Mouse (Mus musculus) left cerebral cortex, postnatal 4 days (tissue): ENCODE results near the gene Scnn1g. TPM values are rescaled to one million over a fixed set of nuclear protein-coding genes. Genes with fewer than 3 reads are reported as not detected.

Source experiments
- DNase-seq: peaks from one replicate; pipeline ENCODE4 v3.0.0-alpha.2; 2022
- intact Hi-C: fragments of 180-260 bp; cut with DNase I; formaldehyde crosslinking; loops from one replicate; pipeline ENCODE4 v1.15.1; 2025
- total RNA-seq, 2 experiments: library from RNA; stranded (reverse); gene quantifications; 2 replicates each; pipeline ENCODE4 v1.2.3; 2021

Gene Scnn1g
- total RNA-seq, result not detected

DNA sequence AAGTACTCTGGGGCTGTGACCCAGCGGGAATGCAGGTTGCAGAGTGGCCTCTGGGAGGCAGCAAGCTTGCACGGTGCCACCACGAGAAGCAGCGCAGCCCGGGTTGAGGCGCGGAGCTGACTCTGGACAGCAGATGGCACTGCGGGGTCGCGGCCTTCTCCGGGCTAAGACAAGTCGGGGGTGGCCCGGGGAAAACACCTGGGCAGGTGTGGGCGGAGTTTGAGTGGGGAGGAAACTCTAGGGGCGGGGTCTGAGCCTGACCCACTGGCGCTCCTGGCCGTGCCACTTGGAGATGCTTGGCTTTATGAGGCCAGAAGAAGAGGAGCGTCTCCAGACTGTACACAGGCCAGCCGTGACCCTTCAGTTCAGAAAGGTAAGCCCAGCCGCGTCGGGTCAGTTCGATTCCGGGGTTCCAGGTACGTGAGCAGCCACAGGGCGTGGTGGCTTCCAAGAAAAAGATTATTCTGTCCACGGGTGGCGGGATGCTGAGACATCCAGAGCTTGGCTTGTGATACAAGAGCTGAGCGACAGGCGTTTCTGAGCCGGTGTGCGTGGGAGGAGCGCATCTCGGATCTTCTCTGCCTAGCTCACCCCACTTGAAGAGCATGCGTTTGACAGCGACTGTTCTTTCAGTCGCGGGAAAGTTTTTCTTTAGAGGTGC lies at the start of gene Scnn1g:
TSS of gene Scnn1g (plus strand) at position 309 of the 661 bp plus-strand sequence.
- intact Hi-C loops, result loop anchor here (2.0 kb wide), 1 partner anchor 230 kb away; no protein-coding TSS in a partner anchor
- DNase-seq, result peak; percentile 91

DNA sequence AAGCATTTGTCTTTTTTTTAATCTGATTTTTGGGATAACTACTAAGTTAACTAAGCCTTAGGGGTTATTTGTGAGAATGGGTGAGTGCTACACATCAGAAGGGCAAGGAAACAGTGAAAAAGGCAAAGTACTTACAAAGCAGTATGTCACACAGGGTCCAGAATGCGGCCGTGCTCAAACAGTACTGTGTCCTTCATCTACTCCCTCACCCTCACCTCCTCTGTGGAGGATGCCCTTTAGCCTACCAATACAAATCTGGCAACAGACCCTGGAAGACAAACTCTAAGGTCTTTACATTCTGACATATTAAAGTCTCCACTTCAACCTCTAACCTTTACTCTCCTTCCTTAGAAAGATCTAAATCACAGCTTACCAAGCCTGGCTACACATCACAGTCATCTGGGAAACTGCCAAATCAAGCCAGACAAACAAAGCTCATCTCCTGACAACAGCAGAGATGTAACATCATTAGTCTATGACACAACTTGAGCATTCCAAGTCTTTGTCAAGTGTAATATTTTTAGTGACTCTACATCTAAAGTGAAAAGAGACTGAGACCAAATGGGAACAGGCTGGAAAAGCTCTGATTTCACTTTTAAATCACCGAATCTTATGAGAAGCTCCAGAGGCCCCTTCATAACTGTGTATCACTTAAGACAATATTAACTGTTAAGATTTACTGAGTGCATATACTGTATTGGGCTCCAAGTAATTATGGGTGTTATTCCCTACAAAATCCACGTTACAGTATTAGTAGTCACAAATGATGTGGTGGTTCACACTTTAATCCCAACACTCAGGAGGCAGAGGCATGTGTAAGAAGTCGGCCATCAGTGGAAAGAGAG lies 48.9 kb upstream of the Scnn1g start:
- intact Hi-C loops, result no loop called here

DNA sequence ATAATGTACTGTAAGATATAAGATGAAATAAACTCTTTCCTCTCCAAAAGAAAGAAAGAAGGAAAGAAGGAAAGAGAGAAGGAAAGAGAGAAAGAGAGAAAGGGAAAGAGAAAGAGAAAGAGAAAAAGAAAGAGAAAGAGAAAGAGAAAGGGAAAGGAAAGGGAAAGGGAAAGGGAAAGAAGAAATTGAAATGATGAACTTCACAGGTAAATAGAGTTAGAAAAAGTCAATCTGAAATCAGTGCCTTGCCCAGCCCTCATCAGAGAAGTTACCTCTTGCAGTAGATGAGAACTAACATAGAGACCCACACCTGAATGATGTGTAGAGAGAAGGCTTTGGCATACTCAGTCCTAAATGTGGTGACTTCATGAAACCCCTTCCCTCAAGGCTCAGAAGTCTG lies 44.9 kb upstream of the Scnn1g start:
- DNase-seq, result no peak
- intact Hi-C loops, result no loop called here

More for the DNA sequence above, 48.9 kb upstream of the Scnn1g start:
- DNase-seq, result no peak

DNA sequence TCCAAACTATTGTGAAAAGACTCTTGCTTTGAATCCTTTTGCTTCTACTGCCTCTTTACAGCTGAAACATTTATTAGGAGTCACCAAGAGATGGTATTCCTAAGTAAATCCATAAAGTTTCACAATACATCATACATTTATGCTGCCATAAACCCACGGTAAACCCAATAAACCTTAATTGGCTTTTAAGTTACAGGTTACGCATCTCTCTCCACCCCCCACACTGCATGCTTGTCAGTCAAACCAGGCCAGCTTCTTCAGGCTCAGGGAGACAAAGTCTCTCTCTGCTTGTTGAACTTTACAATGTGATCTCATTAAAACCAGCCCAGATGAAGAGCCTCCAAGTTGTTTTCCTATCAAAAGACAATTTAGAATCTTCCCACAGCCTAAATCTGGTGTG lies 42.5 kb upstream of the Scnn1g start:
- no peak for DNase-seq
- intact Hi-C loops, result no loop called here

DNA sequence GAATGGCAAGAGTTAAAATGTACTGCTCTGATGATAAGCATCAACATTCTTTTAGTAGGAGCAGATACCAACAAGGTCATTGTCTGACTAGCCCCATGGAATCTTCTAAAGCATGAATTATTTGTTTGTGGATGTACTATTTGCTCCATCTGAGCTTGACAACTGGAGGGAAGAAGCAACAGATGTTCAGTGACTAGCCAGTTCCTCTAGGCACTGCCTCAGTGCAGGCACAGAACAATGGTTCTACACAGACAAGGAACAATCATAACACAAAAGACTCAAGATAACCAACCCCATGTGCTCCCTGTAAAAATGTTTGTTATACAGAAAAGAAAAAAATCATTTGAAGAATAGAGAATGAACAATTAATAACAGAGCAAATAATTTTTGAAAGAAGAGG lies 37.1 kb upstream of the Scnn1g start:
- no peak for DNase-seq
- intact Hi-C loops, result no loop called here

DNA sequence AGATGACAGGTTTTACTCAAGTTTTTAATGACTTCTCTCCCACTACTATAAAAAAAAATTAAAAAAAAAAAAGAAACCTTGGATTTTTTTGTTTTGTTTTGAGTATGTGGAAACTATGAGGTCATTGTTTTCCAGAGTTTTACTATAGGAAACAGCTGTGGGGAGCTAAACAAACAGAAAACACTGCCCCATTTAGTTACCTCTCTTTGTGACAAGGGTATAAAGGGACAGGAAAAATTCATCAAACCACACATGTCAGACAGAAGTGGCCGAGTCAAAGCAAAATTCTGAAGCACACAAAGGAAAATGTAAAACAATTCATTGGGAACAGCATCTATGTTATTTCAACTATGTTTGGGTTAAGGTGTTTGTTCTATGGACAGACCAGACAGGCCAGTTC lies 36.7 kb upstream of the Scnn1g start:
- no peak for DNase-seq
- intact Hi-C loops, result no loop called here

DNA sequence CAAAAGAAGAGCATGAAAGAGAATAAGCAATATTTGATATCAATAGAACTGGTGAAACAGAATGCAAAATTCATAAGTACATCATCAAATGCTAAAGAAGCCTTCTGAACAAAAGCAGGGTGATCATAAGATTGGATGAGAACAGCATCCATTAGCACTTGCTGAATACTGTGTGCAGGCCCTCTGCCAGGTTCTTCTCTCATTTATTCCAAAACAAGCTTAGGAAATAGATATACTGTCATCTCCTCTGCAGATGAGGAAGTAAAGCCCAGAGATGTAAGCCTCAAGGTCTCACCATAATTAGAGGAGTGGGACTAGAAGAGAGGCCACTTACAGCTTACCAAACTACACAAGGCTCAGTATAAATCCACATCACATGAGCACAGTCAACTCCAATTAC lies 35.1 kb upstream of the Scnn1g start:
- no peak for DNase-seq
- intact Hi-C loops, result no loop called here

DNA sequence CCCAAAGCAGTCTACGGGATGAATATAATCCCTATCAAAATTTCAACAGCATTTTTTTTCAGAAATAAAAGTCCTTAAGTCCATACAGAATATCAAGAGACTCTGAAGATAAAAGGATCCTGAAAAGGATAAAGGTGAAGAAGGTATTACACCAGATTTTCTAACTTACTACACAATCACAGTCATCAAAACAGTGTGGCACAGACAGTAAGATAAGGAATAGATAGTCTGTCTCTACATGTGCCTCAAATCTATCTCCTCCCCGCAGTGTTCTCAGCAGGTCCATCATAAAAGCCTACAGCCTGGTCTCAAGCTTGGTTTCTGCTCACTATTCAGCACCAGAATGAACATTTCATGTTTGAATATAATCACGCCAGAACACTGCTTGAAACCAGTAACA lies 33.8 kb upstream of the Scnn1g start:
- DNase-seq, result no peak
- intact Hi-C loops, result no loop called here

DNA sequence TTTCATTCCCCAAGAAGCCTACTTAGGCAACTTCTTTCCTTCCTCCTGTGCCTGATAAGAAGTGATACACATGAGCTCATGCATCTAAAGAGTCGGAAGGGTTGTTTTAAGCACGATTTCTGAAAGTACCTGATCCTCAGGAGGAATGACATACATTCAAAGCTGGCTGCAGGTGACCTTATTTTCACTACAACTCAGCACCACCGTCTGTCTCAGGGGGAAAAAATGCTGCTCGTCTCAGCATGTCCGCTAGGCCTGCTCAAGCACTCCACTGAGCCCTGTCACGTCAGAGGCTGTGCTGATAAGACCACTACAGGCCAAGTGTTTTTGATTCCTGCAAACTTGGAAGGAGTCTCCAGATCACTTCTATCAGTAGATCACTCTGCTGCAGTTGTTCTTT lies 32.3 kb upstream of the Scnn1g start:
- no peak for DNase-seq
- intact Hi-C loops, result no loop called here

DNA sequence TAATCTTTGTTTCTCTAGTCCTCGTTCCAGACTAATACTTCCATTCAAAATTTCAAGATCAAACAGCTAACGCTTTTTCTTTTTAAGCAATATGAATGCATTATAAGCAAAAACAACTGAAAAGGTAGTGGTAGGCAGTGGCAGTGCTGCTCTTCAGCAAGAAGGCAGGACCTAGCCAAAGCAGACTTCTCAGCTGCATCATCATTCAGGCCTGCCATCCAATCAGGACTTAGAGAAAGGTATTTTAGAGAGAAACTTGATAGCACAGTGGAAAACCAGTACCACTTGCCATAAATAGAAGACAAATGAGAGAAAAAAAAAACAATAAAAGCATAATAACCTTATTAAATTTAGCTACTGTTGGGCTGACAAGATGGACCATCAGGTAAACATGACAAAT lies 29.2 kb upstream of the Scnn1g start:
- DNase-seq, result no peak
- intact Hi-C loops, result no loop called here

DNA sequence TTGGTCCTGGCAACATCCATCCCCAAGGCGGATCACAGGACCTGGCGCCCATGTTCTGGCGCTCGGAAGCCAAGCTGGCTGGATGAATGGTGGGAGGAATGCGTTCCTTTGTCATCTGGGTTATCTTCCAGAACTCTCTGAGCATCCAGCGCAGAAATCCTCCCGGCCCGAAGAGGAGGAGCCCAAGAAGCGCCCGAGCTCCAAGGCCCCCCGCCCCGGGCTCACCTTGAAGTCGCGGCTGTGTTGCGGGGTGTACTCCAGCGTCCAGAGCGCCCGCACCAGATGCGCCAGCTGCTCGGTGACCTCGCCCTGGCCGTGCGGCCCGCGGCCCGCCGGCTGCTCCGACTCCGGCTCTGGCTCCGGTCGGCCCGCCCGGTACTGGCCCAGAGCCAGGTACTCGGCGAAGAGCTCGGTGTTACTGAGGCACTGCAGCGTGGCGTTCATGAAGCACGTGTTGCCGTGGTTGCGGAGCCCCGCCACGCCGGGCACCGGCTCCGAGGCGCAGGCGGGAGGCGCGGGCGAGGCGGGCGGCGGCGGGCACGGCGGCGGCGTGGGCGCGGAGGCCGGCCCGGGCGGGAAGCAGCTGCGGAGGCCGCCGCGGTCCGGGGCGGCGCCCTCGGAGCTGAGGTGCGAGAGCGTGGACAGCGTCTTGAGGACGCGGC lies 27.7 kb upstream of the Scnn1g start:
- intact Hi-C loops, result no loop called here
- DNase-seq, result peak; percentile 57

DNA sequence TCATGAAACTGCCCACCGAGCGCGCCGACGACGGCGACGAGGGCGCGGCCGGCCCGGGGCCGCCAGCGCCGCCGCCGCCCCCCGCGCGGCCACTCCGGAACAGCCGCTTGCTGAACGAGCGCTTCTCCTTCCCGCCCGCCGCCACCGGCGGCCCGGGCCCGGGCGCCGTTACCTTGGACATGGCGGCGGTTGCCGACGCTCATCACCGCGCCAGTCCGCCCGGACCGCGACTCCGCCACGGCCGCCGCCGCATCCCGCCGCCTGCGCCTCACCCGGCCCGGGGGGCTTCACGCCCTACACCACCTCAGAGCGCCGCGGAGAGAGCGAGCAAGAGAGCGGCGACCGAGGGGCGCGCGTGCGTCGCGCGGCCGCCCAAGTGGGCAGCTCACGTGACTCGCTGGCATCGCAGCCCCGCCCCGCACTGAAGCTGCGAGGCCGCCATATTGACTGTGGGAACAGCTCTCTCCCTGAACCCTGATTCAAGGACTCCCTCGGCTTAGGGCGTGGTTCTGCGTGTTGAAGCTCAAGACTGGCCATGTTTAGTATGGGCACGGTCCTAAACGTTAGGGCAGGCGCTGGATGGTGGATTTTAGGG lies 27.1 kb upstream of the Scnn1g start, which contains the start of gene Usp31:
TSS of gene Usp31 (minus strand) at position 181 of the 595 bp plus-strand sequence.
- peak; percentile 96 for DNase-seq
- intact Hi-C loops, result no loop called here

DNA sequence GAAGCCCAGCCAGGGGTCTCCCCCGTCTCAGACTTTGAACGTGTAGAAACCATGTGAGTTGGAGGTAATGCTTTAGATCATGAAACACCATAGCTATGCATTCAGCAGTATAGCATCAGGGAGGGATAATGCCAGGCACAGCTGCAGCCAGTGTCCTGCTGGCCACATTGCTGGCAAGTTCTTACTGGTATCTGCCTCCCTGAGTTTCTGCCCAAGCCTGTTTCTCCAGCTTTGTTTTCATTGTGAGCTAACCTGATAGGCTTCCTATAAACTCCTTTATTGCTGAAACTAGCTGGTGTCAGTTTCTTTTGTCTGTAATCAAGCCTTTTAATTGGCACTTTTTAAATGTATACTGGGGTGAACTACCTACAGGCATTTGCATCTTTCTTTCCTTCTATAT lies 23.1 kb upstream of the Scnn1g start:
- intact Hi-C loops, result no loop called here
- no peak for DNase-seq

DNA sequence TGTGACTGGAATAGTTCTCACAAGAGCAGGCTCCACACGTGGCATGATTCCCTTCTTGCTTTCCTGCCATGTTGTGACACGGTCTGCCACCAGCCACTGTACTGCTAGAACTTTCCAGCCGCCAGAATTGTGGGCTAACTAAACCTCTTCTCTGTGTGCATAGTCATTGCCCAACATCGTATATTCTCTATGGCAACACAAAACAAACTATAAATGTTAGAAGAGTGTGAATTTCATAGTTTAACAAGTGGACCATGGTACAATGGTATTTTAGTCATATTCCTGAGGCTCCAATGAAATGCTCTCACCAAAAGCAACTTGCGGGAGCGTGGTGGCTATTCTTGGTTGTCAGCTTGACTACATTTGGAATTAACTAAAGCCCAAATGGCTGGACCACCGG lies 17.2 kb upstream of the Scnn1g start:
- intact Hi-C loops, result no loop called here
- no peak for DNase-seq

DNA sequence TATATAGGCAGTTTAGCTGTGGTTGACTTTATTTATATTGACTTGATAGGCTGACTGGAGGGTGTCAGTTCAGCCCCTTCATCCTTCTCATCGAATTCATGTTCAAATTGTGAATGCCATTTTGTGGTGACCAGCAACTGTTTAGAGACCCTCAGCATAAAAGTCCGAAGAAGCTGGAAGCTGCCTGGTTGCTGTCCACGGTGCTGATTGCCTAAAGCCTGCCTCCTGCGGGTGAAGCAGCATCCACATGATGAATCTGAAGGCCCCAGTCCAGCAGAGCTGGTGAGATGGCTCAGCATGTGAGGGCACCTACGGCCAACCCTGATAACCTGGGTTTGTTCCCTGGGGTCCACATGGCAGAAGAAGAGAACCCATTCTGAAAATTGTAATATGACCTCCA lies 4.1 kb upstream of the Scnn1g start:
- peak; percentile 21 for DNase-seq
- intact Hi-C loops, result no loop called here

DNA sequence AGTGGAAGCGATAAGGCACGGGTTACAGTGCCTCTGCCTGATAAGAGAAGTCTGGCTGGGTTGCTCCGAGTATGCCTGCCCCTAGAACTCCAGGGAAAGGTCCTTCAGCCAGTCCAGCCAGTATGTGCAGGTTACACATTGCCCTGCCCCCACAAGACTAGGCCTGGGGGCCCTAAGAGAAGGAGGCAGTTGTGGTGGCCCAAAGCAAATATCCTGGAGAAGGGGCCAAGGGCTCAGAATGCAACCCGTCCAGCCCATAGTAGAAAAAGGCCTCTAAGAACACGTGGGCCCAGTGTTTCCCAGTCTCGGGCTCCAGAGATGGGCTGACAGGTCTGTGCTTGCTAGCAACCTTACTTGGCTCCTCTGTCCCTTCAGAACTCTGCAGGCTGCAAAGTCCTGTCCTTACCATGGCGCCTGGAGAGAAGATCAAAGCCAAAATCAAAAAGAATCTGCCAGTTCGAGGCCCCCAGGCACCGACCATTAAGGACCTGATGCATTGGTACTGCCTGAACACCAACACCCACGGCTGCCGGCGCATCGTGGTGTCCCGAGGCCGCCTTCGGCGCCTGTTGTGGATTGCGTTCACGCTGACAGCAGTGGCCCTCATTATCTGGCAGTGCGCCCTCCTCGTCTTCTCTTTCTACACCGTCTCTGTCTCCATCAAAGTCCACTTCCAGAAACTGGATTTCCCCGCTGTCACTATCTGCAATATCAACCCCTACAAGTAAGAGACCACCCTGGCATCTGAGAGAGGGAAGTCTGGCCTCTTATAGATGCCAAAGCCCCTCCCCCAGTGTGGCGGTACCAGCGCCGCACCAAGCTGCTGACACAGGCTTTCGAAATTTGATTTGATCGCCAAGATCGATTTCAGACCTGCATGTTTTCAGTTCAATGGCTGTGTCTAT lies 3.5 kb downstream of the Scnn1g start:
- intact Hi-C loops, result no loop called here
- peak; percentile 17 for DNase-seq

DNA sequence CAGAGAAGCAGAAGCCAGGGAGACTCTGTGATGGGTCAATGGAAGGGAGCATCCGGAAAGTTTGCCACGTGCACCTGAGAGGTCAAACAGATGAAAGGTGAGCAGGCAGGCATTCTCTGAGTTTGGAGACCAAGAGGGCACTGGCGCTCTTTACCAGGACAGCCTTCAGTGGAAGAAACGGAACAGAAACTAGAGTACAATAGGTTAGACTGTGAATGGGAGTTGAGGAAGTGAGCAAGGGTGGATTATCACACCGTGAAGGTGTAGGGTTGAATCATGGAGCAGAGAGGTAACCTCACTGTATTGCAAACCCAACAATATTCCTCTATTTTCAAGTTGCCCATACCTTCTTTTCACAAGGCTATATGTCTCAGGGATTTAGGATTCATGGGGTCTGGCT lies 16.0 kb downstream of the Scnn1g start:
- intact Hi-C loops, result no loop called here
- no peak for DNase-seq

DNA sequence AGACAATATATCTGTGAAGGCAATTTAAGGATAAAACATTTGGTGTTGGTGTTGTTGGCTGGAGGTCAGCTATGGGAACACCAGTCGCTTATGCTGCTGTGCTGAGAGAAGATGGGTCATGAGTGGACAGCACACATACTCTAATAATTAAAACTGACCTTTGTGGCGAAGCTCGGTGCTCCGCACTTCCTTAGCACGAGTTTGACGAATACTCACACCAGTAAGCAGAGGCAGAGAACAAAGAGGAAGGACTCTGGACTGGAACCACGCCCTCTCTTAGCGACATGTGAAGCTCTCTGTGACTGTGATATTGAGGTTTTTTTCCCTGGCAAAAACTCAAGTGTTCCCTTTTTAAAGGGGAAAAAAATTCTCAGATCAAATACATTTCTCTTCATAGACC lies 20.5 kb downstream of the Scnn1g start:
- intact Hi-C loops, result no loop called here
- DNase-seq, result no peak

DNA sequence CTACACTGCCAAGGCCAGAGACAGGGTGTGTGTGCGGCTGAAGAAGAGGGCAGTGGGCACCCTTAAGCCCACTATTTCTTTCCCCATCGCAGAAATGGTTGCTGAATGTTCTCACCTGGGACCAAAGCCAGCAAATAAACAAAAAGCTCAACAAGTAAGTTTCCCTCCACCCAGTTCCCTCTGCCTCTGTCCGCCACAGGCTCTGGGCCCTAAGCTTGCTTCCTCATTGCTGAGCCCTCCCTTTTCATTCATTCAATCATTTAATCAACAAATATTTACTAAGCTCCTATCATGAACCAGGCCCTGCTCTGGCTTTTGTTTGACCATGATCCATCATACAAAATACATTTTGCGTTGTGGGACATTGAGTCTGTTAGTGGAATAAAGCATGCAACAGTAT lies 29.0 kb downstream of the Scnn1g start:
- DNase-seq, result no peak
- intact Hi-C loops, result no loop called here

DNA sequence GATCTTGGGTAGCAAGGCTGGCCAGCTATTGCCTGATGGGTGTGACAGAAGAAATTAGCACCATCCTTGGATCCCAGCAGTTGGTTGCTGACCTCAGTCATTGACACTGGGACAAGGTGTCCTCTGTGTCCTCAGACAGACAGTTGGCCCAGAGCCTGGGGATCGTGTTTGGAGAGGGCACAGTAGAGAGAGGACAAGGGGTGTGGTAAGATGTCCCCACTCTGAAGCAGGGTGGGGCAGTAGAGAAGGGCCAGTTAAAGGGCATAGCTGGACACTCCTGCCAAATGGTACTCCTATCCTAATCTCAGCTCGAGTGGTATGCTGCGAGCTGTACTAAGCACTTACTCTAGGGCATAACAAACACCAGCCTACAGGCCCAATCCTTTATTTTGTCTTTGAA lies 33.6 kb downstream of the Scnn1g start:
- intact Hi-C loops, result no loop called here
- no peak for DNase-seq
